Mouse (Mus musculus) hindlimb bud, embryonic 11.5 days (tissue): ENCODE measurements at regions not wholly inside any gene's neighbourhood (a gene's known extent, or its start where the extent isn't known, plus 50 kb on each side); places are given as distances from the start of the nearest gene placed in this dataset.

ENCODE experiments used
- DNase-seq: peaks from one replicate; pipeline ENCODE4 v3.0.0-alpha.2; 2012; ENCODE audit warnings: low read depth, low spot score; ENCODE audit errors: extremely low spot score

DNA sequence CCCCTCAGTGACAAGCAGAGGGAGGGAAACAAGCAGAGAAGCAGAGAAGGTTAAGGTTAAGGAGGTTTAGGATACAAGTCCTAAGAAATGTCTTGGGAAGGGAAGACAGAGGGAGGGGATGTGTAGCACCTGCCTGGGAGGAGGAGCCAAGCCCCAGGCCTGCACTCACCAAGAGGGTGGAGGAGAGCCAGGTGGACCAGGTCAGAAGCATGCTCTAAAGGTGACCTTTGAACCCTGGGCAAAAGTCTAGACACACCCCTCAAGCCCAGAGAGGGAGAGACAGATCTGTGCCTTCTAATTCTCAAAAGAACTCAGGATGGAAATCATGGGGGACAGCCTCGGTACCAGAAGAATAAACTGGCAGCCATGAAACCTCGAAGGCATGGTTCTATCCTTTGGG is 54.4 kb upstream of the Calm2 start:
- no peak for DNase-seq

DNA sequence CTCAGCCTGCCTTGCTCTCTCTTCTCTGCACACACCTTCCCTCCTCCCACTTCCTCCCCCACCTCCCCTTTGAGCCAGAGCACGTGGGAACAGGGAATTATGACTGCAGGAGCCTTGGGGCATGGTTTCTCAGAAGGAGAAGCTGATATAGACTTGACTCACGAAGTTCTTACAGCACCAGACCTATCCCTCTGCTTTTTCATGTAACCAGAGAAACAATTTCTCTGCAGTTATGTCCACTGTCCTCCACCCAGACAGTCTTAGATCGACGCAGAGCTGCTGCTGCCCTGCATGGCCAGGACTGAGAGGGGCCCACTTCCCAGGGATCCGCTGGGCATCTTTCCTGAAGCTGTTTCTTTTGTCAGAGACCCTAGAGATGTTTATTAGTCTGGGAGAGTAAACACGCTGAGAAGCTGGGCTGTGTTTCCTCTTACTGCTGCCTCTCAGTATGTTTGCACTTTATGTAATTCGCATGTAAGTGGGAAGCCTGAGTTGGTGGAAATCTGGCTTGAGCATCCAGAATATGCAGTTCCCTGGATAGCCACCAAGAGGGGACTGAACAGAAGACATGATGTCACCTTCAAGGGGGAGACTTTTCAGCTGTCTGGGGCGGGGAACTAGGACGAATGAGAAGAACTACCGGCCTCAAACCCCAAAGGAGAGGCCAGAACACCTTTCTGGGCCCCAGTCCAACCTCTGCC is 55.1 kb upstream of the Calm2 start:
- DNase-seq, result no peak

DNA sequence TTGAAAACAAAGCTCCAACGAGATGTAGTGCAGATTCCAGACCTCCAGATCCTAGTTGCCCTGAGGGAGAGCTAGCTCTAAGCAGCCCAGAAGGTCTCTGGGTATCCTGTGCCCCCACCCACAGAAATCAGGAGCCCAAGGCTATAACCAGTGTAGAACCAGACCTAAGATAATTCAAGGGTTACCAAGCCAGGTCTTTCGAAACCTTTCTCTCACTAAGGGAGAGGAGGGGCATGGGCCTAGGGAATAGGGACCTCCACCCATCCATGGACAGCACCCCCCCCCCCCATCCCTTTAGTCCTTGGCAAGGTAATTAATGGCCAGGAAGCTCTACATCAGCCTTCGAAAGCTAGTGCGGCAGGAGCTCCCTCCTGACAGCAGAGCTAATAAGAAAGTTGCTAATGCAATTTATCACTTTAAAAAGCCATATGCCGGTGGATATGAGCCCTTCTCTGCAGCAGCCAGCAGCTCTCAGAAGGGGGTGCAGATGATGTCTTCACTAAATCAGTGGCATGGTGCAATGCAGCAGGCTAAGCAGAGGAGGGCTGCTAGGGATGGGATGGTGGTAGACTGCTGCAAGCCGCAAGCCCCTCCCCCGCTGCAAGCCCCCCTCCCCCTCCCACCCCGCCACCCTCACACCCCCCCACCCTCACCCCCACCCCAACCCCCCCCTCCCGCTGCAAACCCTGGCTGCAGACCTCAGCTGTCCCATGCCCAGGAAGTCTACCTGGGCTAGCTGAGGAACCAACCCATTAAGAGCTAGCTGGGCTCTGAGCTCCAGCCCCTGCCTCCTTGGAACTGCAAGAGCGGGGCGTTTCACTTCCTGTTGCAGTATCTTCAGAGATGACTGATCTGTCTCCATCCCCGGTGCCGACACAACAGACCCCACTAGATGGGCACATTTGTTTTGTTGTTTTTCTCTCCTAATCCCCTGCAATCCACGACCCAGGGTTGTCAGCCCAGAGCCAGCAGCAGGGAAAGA is 55.9 kb upstream of the Calm2 start:
- no peak for DNase-seq

DNA sequence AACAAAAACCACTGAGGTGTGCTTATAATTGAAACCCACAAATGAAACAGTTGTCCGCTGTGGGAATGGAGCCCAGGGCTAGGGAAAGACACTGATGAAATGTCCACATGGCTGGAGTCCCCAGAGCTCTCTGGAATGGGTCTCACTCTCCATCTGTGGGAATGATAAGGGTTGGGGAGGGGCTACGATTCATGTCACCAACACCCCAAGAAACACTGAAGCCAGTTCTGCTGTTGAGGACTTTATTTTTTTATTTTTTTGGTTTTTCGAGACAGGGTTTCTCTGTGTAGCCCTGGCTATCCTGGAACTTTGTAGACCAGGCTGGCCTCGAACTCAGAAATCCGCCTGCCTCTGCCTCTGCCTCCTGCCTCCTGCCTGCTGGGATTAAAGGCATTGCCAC is 56.8 kb upstream of the Calm2 start:
- no peak for DNase-seq

DNA sequence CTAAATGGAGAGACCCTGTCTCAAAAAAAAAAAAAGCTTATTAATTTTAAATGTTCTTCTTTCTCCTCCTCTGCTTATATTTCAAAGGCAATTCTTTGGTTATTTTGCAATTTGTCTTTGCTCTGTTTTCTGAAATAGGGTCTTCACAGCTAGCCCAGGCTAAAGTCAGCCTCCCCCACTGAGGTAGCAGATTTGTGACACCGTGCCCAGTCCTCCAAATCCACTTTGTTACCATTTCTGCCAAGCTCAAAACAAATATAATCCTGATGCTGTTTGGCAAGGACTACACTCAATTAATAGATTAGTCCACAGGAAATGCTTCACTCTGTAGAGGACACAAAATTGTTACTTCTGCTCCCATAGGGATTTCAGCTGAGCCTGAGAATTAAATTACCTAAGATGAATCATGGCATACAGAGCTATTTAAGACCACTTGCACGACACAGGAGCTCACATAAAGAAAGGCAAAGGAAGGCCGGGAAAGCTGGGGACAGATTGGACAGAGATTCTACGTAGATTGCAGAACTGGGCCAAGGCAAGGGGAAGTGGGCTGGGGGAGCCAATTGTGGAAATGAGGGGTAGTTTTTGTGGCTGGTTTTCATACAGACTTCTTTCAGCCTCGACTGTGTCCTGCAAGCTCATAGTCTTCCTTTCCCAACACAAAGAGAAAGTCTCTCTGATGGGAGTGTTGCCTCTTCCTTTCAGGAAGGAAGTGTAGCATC is 58.4 kb upstream of the Calm2 start:
- DNase-seq, result no peak

DNA sequence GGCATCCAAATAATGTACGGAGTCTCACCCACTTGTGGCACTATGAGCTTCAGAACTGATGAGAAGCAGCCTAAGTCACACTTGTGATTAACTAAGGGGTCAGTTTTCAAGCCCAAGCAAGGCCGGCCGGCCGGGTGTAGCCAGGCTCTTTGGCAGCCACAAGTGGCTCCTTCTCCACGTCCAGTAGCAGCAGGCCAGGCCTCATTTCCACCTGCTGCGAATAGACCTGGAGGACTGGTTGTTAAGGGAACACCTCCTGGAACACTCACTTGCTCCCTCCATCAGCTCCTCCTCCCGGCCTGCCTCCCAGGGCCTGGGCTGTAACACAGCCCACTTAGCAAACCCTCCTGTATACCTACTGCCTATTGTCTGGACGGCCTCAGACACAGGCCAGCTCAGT is 61.1 kb upstream of the Calm2 start:
- no peak for DNase-seq

DNA sequence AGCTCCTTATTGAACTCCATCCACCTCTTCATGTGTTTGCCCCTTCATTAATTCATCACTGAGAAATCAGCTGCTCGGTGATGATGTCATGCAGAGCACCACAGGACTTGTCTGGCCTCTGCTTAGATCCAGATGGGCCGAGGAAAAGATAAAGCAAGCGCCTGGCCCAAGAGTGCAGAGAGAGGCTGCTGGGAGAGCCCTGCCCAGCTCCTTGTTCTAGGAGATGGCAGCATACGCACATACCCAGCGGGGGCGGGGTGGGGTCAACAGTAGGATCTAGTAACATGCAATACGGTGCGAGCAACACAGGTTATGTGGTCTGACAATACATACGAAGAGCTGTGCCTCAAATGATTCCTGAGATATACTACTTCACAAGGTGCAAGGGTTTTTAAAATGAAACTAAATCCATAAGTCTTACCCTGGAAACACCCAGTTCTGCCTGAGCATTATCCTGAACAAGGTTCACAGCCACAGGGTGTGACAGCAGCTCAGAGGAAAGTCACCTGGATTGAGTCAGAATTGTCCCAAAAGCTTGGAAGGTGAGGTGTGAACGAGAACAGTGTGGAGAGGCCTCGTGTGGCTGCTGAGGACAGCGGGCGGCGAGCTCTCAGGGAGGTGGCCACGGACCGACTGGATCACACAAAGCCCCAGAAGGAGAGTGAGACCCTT is 62.0 kb upstream of the Calm2 start:
- no peak for DNase-seq

DNA sequence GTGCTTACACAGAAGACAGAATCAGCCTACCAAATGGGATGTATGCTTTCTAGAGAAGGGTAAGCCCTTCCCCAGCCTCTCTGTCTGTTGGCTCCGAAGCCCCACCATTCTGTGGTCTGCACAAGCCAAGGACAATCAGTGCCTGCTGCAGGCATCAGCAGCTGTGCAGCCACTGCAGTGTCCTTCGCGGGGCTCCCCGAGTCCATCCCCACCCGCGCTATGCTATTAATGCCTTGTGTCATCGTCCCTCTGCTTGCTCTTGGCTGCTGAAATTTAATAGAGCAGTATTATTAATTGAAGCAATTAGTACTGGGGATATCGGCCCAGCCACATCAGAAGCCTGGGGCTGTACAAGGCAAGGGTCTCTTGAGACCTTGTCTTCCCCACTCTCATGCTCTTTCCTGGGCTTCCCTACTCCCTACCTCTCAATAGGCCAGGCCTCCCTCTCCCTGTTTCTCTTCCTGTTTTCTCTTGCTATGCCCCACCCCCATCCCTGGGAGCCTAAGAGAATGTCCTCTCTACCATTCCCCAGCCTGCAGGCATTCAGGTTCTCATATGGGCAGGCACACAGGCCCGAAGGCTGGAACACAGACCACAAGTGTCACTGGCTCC is 65.4 kb upstream of the Calm2 start:
- no peak for DNase-seq

DNA sequence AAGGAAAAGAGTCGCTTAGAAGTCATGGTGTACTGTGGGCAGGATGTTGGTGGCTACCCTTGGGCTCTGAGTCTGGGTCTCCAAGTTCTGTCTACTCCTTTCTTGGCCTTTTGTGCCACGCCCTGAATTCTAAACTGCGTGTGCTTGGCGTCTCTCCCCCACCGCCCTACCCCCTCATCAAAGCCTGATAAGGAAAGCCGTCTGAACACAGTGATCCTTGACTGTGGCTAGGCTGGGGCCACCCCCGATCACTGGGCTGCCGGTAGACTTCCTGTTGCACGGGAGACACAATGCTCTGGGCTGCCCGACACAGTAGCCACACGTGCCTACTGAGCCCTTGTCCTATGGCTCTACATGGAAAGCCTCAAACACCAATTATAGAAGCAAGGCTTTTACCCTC is 67.1 kb upstream of the Calm2 start:
- no peak for DNase-seq

DNA sequence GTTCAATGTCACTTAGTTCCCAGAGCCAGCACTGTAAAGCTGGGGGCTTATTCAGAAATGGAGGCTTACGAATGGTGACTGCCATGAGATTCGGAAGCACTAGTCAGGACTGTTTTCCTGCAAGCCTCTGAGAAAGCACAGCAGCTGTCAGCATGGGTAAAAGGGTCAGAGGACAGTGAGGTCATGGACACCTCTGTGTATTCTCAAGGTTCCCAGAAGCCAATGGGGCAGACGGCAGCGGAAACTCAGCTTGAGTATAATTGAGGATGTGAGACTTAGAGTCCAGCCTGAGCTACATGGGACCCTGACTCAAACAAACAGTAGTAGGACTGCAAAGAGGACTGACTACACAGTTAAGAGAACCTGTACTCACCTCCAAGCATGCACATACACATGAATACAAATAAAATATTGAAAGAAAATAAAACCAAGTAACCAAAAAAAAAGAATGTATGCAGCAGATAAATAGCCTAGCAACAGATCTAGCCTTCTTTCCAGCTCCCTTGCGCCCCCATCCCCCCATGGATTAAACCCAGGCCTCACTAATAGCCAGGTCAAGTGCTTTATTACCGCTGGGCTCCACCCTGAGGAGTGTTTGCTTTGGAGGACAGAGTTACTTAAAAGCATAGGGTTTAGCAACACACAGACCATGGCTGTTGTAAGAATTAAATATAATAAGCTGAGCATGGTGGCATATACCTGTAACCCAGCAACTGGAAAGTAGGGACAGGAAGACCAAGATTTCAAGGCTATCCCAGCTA is 67.8 kb upstream of the Calm2 start:
- no peak for DNase-seq

DNA sequence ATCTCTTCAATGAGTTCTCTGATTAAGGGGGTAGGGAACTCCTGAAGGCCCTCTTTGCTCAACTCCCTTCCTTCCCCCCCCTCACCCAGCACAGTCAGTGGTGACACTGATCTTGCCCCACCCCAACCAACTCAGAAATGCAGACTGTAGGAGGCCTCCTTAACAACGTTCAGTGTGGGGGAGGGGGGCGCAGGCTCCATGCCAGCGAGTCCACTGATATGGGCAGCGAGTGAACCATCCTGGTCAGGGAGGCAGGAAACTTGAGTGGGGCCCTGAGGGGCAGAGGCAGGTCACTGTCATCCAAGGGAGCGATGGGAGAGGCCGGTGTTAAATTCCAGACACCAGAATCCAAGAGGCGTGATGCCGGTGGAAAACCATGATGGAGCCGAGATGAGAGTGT is 70.5 kb upstream of the Calm2 start:
- no peak for DNase-seq

DNA sequence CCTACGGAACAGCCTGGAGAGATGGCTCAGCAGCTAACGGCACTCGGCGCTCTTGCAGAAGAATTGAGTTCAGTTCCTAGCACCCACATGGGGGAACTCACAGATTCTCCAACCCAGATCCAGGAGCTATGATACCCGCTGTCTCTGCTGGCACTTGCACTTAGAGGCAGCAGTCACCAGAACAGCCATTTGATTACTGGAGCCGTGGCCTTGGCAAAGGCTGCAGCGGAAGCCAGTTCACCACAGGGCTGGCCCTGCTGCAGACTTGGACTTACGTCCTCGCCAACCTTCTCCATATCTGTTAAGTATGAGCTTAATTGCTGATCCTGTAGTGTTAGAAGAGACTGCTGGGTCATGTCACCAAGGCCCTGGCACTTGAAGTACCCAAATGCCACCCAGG is 72.7 kb upstream of the Calm2 start:
- DNase-seq, result no peak

DNA sequence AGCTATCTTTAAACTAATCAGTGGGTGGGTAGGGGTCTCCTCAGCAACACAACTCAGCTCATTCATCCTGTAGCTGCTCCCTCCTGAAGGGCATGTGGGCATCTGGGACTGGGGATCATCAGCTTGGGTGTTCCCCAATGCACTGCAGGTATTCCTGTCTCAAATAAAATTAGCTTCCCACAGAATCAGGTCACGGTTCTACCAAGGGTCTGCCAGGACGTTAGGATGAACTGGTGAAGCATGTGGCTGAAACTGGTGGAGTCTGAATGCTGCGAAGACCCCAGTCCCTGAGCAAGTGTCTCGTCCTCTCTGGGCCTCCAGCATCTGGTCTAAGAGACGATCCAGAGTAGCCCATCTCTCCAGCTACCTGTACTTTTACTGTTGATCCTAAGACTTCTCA is 74.1 kb upstream of the Calm2 start:
- DNase-seq, result no peak

DNA sequence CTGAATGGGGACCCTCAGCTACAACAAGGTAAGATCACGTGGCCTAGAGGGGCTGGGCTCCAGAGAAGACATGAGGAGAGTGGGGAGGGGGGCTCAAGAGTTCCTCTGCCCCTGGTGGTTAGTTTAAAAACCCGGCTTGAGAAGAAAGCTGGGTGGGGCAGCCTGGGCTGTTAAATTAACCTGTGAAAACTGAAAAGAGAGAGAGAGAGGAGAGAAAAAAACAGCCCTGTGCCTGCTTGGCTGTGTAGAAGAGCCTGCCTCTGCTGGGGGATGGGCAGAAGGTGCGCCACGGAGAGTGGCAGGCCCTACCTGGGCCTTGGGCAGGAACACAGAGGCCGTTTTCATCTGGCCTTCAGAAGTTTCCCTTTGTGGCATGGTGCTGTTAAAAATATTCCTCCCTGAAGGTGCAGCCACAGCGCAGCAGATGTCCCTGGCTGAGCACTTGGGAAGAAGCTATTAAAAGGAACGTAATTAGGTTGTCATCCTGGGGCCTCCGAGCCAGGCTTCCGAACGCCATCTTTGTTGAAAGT is 75.0 kb upstream of the Calm2 start:
- no peak for DNase-seq

DNA sequence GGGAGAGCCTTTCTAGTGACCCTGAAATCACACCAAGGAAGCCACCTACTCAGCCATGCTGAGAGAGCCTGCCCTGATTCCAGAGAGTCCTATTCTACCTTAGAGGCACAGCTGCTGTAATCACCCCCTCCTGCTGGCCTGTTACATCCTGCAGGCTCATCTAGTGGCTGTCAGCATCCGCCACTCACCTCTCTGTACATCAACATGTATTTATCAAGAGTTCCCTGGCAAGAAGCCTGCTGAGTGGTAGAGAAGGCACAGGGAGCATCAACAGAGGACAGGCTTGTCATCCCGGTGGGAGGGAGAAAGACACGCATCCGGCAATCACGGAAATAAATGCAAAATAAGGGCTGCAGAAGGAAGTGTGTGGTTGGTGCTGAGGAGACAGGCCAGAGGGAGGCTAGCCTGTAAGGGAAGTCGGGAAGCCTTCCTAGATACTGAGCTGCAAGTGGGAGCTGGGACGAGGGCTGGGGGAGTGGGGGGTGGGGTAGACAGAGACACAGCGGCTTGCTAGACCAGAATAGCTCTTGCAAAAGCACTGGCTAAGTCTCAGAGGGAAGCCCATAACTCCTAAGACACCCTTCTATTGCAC is 75.9 kb upstream of the Calm2 start:
- DNase-seq, result no peak

DNA sequence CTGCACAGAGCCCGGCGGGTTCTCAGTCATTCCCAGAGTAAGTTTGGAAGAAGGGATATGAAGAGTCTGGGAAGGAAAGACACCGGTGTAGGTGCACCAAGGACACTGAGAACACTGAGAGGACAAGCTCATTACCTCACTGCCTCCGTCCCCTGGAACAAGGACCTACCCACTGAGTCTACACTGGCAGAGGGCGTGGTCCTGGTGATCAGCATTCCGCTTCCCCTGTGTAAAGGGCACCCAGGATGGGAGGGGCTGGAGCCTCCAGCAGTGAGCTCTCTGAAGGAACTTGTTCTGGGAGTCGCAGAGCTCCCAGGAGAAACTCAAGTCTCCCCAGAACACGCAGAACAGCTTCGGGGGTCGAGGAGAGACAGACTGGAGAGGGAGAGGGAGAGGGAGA is 76.9 kb upstream of the Calm2 start:
- no peak for DNase-seq

DNA sequence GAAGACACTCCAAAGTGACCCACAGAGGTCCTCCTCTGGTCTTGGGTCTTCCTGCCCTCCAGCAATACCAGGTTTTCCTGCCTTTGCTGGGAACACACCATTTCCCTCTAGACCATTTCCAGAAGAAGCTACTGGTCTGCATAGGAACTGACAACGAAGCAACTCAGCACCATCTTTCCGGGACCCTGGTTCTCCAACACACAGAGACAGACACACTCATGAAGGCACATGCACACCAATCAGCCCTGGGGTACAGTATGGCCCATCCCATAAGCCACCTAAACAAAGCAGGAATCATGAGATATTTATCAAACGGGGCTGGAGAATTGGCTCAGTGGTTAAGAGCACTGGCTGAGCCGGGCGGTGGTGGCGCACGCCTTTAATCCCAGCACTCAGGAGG is 80.4 kb upstream of the Calm2 start:
- DNase-seq, result no peak

DNA sequence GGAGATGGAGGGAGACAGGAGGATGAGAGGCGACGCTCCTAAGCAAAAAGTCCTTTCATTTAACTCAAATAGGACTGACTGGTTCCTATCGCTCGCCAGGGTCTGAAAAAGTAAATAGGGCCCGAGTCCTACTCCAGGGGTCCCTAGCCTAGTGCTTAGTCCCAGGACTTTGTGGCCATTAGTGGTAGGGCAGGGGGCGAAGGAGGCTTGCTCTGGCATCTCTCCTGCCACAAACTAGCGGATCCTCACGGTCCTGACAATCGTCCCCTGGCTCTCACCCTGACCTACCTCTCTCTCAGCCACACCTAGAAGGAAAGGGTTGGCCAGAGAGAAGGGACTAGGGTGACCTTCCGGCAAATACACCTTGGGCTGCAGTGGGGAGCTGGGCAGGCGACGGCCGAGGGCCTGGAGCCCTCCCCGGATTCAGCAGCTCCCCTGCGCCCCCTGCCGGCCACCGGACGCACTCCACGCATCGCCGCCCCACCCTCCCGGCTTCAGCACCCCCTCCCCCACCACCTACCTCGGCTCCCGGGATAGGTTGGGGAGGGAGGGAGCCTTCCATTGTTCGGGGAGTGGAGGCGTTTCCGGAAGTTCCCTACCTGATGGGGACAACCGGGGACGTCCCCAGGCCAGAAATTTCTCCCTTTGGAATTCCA is 83.6 kb upstream of the Calm2 start:
- DNase-seq, result no peak
